Mouse (Mus musculus) effector memory CD4-positive, alpha-beta T cell, adult 5 months (primary cell): ENCODE results near the gene Pdgfa. TPM values are rescaled to one million over a fixed set of nuclear protein-coding genes. Genes with fewer than 3 reads are reported as not detected.

ENCODE experiments used
- polyA plus RNA-seq: library from polyadenylated mRNA; unstranded; fragments of 100-300 nt; shearing (Covaris generic); gene quantifications from one replicate; pipeline ENCODE4 v1.2.1, GENCODE M21; 2017

The Pdgfa gene
- not detected for polyA plus RNA-seq

GRCm38 (mm10) chr5:138997171-138997788, at the start of gene Pdgfa:
Gene Pdgfa (minus strand): TSS chr5:138997370.

Other genes starting within 250 kb of the Pdgfa start
- not detected for gene Fam20c, start 242.9 kb downstream of the Pdgfa start, polyA plus RNA-seq
- gene Gm5294, start 177.3 kb downstream of the Pdgfa start, polyA plus RNA-seq, result not detected
- 1.0 TPM for gene Prkar1b, start 152.6 kb upstream of the Pdgfa start, polyA plus RNA-seq
- 16.5 TPM for gene Dnaaf5, start 152.9 kb upstream of the Pdgfa start, polyA plus RNA-seq
- 39.1 TPM for gene Sun1, start 203.3 kb upstream of the Pdgfa start, polyA plus RNA-seq